ENCODE assay signal across 8 mouse cellular contexts in genomic region chr3:145987268-145987969, GRCm38 (mm10). TPM values are rescaled to one million over a fixed set of nuclear protein-coding genes. Genes with fewer than 3 reads are reported as not detected.
DNase-seq lines count a peak whose midpoint lies in the region; ATAC-seq lines count a peak whose summit lies in the region.

Gene Syde2 (plus strand): TSS chr3:145987870.

- under 1% methylated on average over 65 of the region's 65 CpGs for WGBS in embryonic facial prominence, embryonic 10.5 days
- under 1% methylated on average over 65 of the region's 65 CpGs for WGBS in limb, embryonic 13.5 days
- 1% methylated on average over 60 of the region's 65 CpGs for WGBS in midbrain, embryonic 14.5 days
- under 1% methylated on average over 63 of the region's 65 CpGs for WGBS in stomach, embryonic 16.5 days

- peak within 1 kb of the TSS; percentile 93 for H3K27ac ChIP-seq in embryonic facial prominence, embryonic 10.5 days (replicated peaks)
- H3K27ac ChIP-seq in limb, embryonic 13.5 days = peak within 1 kb of the TSS; percentile 87
- peak within 1 kb of the TSS; percentile 32; the same call in 1 of the 2 replicates for H3K27ac ChIP-seq in midbrain, embryonic 14.5 days (replicated peaks; ENCODE audit: low read depth, low read length)
- peak within 1 kb of the TSS; percentile 96 for H3K27ac ChIP-seq in stomach, embryonic 16.5 days (ENCODE audit: low read length)

- H3K4me2 ChIP-seq in limb, embryonic 13.5 days (replicated peaks) = peak within 1 kb of the TSS; percentile 98
- peak within 1 kb of the TSS; percentile 82 for H3K4me2 ChIP-seq in midbrain, embryonic 14.5 days (ENCODE audit: low read length)
- H3K4me2 ChIP-seq in stomach, embryonic 16.5 days (ENCODE audit: low read depth, low read length) = peak within 1 kb of the TSS; percentile 76

- peak; percentile 88 for ATAC-seq in limb, embryonic 13.5 days (ENCODE audit: low FRiP score, low read depth)
- ATAC-seq in midbrain, embryonic 14.5 days (ENCODE audit: low FRiP score, low TSS enrichment) = peak; percentile 85
- peak; percentile 88 for ATAC-seq in stomach, embryonic 16.5 days (ENCODE audit: insufficient read depth, low FRiP score)

- H3K27me3 ChIP-seq in embryonic facial prominence, embryonic 10.5 days (replicated peaks; ENCODE audit: low read depth, poor library complexity, severe bottlenecking) = peaks cover 37% of the 10 kb centered on the region
- 0 out of 2 replicates have a peak, but pooled peaks cover 6% of the 10 kb centered on the region for H3K27me3 ChIP-seq in limb, embryonic 13.5 days
- H3K27me3 ChIP-seq in midbrain, embryonic 14.5 days (ENCODE audit: control insufficient read depth, insufficient read depth, low read length) = peaks cover 17% of the 10 kb centered on the region
- no peaks in the 10 kb centered on the region for H3K27me3 ChIP-seq in stomach, embryonic 16.5 days (ENCODE audit: control insufficient read depth, insufficient read depth, low read length)

- H3K9ac ChIP-seq in limb, embryonic 13.5 days = peak within 1 kb of the TSS; percentile 85
- peak within 1 kb of the TSS; percentile 64 for H3K9ac ChIP-seq in midbrain, embryonic 14.5 days (replicated peaks; ENCODE audit: low read length)
- peak within 1 kb of the TSS; percentile 90 for H3K9ac ChIP-seq in stomach, embryonic 16.5 days (ENCODE audit: low read length)

- peak within 1 kb of the TSS; percentile 82 for H3K4me3 ChIP-seq in embryonic facial prominence, embryonic 10.5 days
- H3K4me3 ChIP-seq in limb, embryonic 13.5 days = peak within 1 kb of the TSS; percentile 75
- peak within 1 kb of the TSS; percentile 66 for H3K4me3 ChIP-seq in midbrain, embryonic 14.5 days (replicated peaks; ENCODE audit: low read depth, low read length)
- H3K4me3 ChIP-seq in stomach, embryonic 16.5 days (replicated peaks; ENCODE audit: low read length) = peak within 1 kb of the TSS; percentile 69

- peaks cover 54% of the 10 kb centered on the region for H3K4me1 ChIP-seq in embryonic facial prominence, embryonic 10.5 days
- peaks cover 23% of the 10 kb centered on the region for H3K4me1 ChIP-seq in limb, embryonic 13.5 days
- H3K4me1 ChIP-seq in midbrain, embryonic 14.5 days (ENCODE audit: control insufficient read depth, insufficient read depth, low read length) = peaks cover 4% of the 10 kb centered on the region; the same call in 1 of the 2 replicates
- H3K4me1 ChIP-seq in stomach, embryonic 16.5 days (ENCODE audit: control insufficient read depth, insufficient read depth, low read length) = 0 out of 2 replicates have a peak, but pooled peaks cover 7% of the 10 kb centered on the region

- peaks cover 4% of the 10 kb centered on the region; the same call in 1 of the 2 replicates for H3K36me3 ChIP-seq in embryonic facial prominence, embryonic 10.5 days (replicated peaks)
- H3K36me3 ChIP-seq in limb, embryonic 13.5 days = peaks cover 3% of the 10 kb centered on the region
- no peaks in the 10 kb centered on the region for H3K36me3 ChIP-seq in midbrain, embryonic 14.5 days (ENCODE audit: control insufficient read depth, insufficient read depth, low read length)
- no peaks in the 10 kb centered on the region for H3K36me3 ChIP-seq in stomach, embryonic 16.5 days (ENCODE audit: control insufficient read depth, insufficient read depth, low read length)

- H3K9me3 ChIP-seq in embryonic facial prominence, embryonic 10.5 days = no peaks in the 10 kb centered on the region
- H3K9me3 ChIP-seq in limb, embryonic 13.5 days = no peaks in the 10 kb centered on the region
- no peaks in the 10 kb centered on the region for H3K9me3 ChIP-seq in midbrain, embryonic 14.5 days (ENCODE audit: control insufficient read depth, low read length)
- H3K9me3 ChIP-seq in stomach, embryonic 16.5 days (replicated peaks; ENCODE audit: control insufficient read depth, low read length) = no peaks in the 10 kb centered on the region

- DNase-seq in cerebellum, adult 18-20 months = peak; percentile 12 to 24
- no peak for DNase-seq in cerebellum, adult 11 months
- peak; percentile 93 for DNase-seq in embryonic facial prominence, embryonic 10.5 days (ENCODE audit: low spot score)
- DNase-seq in heart, adult 9 months (ENCODE audit: low spot score in 2 of 2) = peak; percentile 82 to 90
- DNase-seq in kidney, adult 9 months = peak; percentile 95
- DNase-seq in midbrain, embryonic 14.5 days = peak; percentile 88

RNA-seq across cellular contexts. Expression of gene Syde2, which starts in this region (rescaled TPM):
- polyA plus RNA-seq in embryonic facial prominence, embryonic 10.5 days (2016; fragmentation: Nextera tagmentation; extraction: Ambion mirVana) = 1.4 TPM in 2 replicates
- polyA plus RNA-seq in limb, embryonic 13.5 days (2015; fragmentation: Nextera tagmentation; extraction: Ambion mirVana) = 1.9 and 2.3 TPM in 2 replicates
- 0.50 and 0.62 TPM in 2 replicates for polyA plus RNA-seq in midbrain, embryonic 14.5 days (2014; fragmentation: Nextera tagmentation; extraction: Ambion mirVana)
- polyA plus RNA-seq in stomach, embryonic 16.5 days (2015; fragmentation: Nextera tagmentation; extraction: Ambion mirVana) = 1.6 and 1.9 TPM in 2 replicates

Comparison
In these comparisons a context has a peak if more than half of its experiments do, and no peak if none do; other contexts are left out.
1. Peak in DNase-seq, ATAC-seq, H3K4me3 ChIP-seq, H3K27ac ChIP-seq, H3K9ac ChIP-seq and H3K4me2 ChIP-seq in midbrain, embryonic 14.5 days; RNA of the gene not detected or under 1 TPM.
2. H3K27ac ChIP-seq: peak in every context shown above with its lines; median percentile 96 in stomach, embryonic 16.5 days; 93 in embryonic facial prominence, embryonic 10.5 days; 87 in limb, embryonic 13.5 days; 32 in midbrain, embryonic 14.5 days.